Mouse (Mus musculus): Measurements from ENCODE around the gene Dhrs3.

The Dhrs3 gene

GRCm38 (mm10) chr4:144892133-144892936 is at the start of gene Dhrs3:
Gene Dhrs3 (plus strand): TSS chr4:144892827.
- DNase-seq (ENCODE audit: low read depth, low spot score): peak; percentile 86

DNA sequence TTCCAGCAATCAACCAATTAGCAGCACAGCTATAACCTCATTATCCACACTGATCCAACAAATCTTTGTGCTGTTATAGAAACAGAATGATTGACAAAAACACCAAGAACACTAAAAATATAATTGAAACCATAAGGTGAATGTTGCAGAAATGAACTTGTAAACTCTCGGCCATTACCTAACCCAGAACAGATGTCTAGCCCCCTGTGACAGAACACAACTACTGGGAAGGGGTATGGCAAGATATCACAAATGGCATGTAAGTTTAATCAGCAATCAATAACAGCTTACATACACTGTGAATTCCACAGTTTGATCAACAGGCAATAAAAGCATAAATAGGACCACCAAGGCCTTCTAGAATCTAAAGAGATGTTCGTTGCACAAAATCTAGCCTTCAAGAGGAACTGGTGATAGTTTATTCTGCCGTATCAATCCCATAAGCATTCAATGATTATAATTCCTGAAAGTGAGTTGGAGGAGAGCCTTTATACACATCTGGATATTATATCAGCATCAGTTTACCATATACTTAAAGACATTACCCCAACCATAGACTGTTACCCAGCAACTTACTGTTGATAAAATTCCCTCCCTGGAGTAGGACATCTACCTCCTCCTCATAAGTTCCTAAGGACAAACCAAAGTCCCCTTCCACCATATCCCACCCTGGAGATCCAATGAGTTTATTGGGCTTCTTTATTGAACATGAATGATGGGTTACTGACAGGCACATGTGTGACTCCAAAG is 30.7 kb upstream of the Dhrs3 start:
- DNase-seq (ENCODE audit: low read depth, low spot score): no peak

DNA sequence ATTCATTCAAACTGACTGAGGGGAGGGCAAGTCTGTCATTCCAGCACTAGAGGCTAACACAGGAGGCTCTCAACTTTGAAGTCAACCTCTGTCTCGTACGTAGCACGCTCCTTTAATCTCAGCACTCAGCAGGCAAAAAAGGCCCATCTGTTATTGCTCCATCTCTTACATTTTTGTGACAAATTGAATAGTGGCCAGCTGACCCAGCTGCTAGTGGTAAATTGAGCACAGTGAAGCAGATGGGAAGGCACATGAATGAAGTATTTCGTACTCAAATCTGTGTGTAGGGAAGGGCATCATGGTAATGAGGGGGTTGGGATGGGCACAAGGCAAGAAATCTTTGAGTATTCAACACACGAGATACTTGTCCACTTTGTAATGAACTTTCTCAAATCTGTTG is 24.7 kb upstream of the Dhrs3 start:
- DNase-seq (ENCODE audit: low read depth, low spot score): no peak

DNA sequence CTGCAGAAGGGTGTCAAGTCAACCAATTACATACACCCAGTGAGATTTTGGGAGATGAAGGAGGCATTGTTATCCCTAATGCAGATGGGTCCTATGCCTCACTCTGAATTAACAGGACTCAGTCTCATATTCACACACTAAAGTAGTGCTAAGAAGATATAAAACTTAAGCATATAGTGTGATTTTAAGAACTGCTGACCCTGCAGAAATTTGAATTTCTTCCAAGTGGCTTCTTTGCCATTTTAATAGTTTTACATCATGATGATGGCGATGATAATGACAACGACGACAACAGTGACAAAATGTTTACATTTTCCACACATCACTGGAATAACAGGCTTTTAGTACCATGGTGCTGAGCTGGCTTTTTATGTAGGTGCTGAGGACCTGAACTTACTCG is 24.0 kb upstream of the Dhrs3 start:
- no peak for DNase-seq (ENCODE audit: low read depth, low spot score)

- DNase-seq (ENCODE audit: low read depth, low spot score): peak; percentile 28
Measured at GRCm38 (mm10) chr4:144872905-144873304, 19.7 kb upstream of the Dhrs3 start.

DNA sequence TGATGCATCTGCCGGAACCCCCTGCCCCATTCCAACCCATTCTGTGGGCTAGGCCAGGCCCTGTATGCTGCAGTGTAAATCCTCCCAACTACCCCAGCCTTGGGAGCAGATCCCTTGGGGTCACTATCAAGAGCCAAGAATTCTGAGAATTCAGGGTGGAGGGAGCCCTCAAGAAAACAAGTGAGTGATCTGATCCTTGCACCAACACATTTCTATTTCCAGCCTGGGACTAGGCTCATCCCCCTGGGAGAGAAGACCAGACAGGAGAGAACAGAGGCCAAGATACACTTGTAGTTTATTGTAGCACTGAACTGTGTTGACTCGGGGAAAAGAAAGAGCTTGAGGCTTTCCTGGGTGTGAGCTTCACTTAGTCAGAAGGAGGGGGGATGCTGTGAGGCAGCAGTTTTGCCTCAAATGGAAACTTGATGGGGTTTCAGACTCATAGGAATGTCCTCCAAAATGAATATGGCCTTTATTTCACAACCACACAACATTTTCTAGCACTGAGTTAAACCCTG is 17.0 kb upstream of the Dhrs3 start:
- no peak for DNase-seq (ENCODE audit: low read depth, low spot score)

DNA sequence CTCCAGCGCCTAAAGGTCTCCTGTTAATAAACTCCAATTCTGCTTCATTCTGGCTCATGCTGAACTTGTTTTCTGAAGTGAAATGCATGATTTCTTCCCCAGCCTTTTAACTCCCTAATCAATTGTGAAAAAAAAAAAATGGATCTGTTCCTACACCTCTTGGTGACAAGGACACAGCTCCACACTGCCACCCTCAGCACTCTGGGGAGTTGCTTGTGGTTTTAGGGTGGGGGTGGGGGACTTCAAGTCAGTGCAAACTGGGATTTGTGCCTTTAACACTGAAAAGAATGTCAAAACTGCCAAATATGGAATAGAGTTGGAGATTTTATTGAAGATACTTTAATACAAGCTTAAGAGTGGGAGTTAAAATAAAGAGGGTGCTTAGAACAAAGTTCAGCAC is 13.1 kb upstream of the Dhrs3 start:
- DNase-seq (ENCODE audit: low read depth, low spot score): no peak

DNA sequence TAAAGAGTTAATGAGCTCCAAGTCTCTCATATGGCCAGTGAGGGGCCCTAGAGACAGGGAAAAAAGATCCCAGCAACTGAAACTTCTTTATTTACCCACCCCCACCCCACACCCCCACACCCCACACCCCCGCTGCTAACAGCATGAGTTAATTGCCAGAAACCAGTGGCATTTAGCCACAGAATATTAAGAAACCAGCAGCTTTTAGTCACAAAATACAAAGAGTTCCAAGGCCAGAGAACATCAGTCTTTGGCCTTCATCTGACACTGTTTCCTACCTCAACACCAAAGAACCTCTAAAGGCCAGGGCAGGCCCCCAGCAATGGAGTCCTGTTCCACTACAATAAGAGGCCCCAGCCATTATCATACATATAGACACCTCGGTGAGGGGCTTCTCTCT is 11.3 kb upstream of the Dhrs3 start:
- no peak for DNase-seq (ENCODE audit: low read depth, low spot score)

- DNase-seq (ENCODE audit: low read depth, low spot score): no peak
Measured at GRCm38 (mm10) chr4:144882881-144883331, 9.7 kb upstream of the Dhrs3 start.

DNA sequence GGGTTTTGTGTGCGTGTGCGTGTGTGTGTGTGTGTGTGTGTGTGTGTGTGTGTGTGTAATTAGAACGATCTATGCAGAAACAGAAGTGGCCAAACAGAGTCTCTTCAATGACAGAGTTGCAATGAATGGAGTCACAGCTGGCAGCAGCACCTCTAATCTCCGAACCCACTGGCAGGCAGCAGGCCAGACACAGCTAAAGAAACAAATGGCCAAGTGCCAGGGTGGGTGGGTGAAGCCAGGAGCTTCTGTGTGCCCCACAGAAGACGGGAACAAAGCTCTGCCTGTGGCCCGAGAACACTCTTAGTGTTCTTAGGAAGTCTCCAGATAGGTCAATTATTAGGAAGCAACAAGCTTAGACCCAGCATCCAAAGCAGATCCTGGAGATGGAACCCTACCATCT is 6.2 kb upstream of the Dhrs3 start:
- DNase-seq (ENCODE audit: low read depth, low spot score): no peak

- no peak for DNase-seq (ENCODE audit: low read depth, low spot score)
Measured at GRCm38 (mm10) chr4:144888750-144889149, 3.9 kb upstream of the Dhrs3 start.

DNA sequence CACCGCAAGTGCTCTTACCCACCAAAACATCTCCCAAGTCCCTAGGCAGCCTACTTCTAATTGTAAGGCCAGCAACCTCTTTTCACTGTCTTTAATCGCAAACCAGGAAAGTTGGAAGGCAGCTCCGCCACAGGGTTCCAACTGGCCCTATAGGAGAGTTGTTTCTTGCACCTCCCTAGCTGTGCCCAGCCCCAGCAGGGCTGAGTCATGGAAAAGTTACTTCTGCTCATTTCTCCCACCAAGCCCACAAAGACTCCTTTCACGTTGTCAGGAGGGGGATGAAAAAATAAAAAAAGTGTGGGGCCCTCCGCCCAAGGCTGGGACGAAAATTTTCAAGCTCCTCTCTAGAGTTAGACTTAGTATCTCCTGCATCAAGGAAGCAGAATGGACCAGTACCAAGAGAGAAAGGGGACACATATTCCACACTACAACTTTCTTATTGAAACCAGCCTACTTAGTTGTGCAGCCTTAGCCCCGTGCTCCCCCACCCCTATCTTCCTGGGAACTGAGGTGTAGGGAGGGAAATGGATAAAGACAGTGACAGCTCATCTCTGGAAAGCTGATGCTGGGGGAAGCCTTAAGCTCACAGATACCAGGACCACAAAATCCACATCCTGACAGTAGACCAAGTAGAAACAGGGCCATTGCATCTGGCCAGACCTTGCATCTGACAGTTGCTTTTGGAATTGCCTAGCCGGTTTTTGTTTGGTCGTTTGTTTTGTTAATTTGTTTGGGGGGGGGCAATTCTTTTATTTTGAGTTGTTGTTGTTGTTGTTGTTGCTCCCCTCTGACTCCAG is 2.9 kb upstream of the Dhrs3 start:
- DNase-seq (ENCODE audit: low read depth, low spot score): no peak

DNA sequence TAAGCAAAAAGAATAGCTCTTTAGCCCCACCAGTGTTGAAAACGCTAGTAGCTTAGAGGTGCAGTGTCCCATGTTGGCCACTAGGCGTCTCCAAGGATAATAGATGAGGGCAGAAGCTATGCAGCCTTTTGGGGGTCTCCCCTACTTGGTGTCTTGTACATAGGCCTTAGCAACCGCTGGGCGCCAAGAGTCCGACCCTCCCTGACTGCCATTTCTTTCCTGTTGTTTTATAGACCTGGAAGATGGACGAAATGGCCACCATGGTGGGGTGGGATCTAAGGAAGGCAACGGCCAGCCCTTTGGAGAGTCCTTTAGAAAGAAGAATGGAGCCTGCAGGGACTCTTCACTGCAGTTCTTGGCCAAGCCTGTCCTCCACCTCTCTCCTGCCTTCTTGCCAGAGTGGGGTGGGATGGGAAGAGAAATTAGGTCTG is 1.9 kb upstream of the Dhrs3 start:
- DNase-seq (ENCODE audit: low read depth, low spot score): peak; percentile 84

DNA sequence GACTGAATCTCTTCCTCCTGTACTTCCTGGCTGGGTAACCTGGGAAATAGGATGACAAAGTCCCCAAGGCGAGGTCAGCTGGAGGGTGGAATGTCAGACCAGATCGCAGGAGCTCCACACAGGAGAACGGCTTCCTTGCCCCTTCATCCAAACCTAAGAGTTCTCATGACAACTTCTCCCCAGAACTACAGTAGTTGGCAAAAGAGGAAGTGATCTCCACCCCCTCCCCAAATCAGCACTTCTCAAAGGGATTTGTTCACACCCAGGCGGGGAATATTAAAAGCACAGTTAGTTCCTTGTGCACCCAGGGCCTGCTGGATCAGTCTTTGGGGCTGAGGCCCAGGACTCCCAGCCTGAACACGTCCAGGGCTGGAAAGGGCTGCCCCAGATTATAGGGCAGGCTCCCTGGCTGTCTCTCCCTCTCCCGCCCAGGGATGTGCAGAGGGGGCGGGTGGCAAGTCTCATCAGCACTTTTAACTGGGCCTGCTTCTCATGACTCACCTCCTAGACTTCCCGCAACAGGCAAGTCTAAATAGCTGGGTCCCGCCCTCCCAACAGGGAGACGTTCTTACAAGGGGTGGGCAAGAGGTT is 1.4 kb upstream of the Dhrs3 start:
- DNase-seq (ENCODE audit: low read depth, low spot score): peak; percentile 25

DNA sequence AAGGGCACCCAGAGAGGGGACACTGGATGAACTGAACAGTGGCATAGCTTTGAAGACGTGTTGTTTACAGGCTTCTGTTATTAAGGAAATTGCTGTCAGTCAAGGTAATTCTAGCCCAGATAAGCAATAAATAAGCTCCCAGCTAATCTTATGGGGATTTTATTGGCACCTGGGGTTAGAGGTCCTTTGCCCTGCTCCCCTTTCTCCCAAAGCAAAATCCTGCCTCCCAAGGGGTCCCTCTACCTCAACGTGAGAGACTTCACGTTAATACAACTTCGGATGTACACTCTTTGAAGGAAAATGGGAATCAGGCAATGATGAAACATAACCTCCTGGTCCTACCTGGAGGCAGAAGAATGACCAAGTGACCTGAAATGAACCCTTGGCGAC is 889 bp upstream of the Dhrs3 start:
- DNase-seq (ENCODE audit: low read depth, low spot score): no peak

DNA sequence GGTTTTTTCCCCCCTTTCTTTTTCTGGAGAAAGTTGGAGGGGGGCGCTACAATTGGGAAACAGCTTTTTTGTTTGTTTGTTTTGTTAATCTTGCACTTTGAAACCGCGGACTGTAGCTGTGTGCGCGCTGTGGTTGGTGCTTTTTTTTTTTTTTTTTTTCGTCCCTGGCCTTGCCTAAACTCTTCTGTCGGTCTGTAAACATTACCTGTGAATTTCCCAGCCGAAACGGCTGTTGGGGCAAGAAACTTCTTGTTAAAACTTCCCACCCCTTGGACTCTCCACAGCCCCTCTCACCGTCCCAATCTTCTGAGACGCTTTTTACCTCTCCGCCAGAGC is 278 bp downstream of the Dhrs3 start:
- no peak for DNase-seq (ENCODE audit: low read depth, low spot score)

GRCm38 (mm10) chr4:144893561-144894486 is 1.2 kb downstream of the Dhrs3 start:
- peak; percentile 45 for DNase-seq (ENCODE audit: low read depth, low spot score)

DNA sequence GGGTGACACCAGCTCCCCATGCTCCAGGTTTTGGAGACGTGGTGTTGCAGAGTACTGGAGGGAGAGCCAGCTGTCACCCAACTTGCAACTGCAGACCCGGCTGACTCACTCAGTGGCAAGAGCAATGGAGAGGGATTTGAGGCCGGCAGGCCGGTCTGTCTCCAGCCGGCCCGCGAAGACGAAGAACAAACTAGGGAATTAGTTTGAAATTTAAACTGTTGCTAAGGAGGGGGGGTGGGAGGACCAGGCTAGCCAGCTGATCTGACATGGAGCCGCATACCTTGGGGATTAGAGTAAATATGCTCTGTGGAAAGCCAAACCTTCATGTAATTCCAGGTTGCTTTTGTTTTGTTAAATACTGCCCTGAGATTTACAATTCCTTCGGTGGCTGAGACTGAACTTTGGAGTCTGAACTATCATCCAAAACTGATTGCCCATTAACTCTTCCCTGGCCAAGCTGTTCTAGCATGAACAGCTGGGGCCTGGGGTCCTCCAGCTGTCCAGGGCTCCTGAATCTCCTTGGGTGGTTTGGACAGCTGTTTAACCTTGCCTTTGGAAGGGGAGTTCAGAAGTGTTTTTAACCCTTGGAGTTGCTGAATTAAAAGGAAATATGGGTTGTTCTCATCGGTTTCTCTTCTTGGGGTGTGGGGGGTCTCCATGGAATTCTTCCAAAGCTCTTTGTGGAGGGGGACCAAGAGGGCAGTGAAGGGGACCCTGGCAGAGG is 2.0 kb downstream of the Dhrs3 start:
- DNase-seq (ENCODE audit: low read depth, low spot score): peak; percentile 59

GRCm38 (mm10) chr4:144895211-144895590 is 2.6 kb downstream of the Dhrs3 start:
- DNase-seq (ENCODE audit: low read depth, low spot score): peak; percentile 15

- DNase-seq (ENCODE audit: low read depth, low spot score): peak; percentile 30
Measured at GRCm38 (mm10) chr4:144896321-144896720, 3.7 kb downstream of the Dhrs3 start.
